Mouse (Mus musculus) E14TG2a.4 (cell line): Measurements from ENCODE around the gene Angptl6.

ENCODE experiments used
- CTCF ChIP-seq: conservative IDR thresholded peaks from 2 replicates; pipeline ENCODE4 v1.5.1; 2014; ENCODE audit warnings: low read length
- NANOG ChIP-seq: IDR thresholded peaks from 2 replicates; pipeline ENCODE4 v1.6.1; 2014; ENCODE audit warnings: borderline replicate concordance, low read length, mixed read lengths
- POU5F1 ChIP-seq: IDR thresholded peaks from 2 replicates; pipeline ENCODE4 v1.6.1; 2014; ENCODE audit warnings: low read length, borderline replicate concordance

DNA sequence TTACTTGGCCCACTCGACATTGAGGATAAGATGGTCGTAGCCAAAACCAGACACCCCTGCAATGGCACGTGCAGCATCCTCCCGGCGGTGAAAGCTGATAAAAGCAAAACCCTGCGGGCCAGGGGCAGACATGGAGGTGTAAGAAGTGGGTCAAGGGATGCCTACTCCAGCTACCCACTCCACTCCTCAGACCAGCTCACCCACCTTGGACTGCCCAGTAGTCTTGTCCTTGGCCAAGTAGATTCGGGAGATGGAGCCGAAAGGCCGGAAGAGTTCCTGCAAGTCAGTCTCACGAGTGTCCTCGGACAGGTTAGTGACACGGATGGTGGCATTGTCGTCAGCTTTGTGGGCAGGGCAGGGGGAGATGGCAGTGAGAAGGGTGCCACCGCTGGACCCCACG is 15.1 kb upstream of the Angptl6 start:
- no peak for TF ChIP-seq CTCF
- TF ChIP-seq NANOG = no peak
- no peak for TF ChIP-seq POU5F1
